Mouse (Mus musculus) midbrain, embryonic 12.5 days (tissue): ENCODE results near the gene Acsl1. TPM values are rescaled to one million over a fixed set of nuclear protein-coding genes. Genes with fewer than 3 reads are reported as not detected.
"Not testable (repeated sequence)": the region's sequence is repeated elsewhere in the genome, so short reads cannot be mapped to it uniquely, and the experiment has no call there.

Experiments used
- ATAC-seq: fragments of 200-750 bp; cut with Nextera tagmentation; 2 replicates; pipeline ENCODE4 v1.8.0; 2017; ENCODE audit warnings: low read depth, moderate TSS enrichment, moderate library complexity; ENCODE audit not compliant: low FRiP score
- H3K27ac ChIP-seq: fragments of 300-500 bp; sonication (generic); replicated peaks from 2 replicates; pipeline ENCODE4 v1.5.1; 2016; ENCODE audit warnings: mild to moderate bottlenecking
- H3K27me3 ChIP-seq: fragments of 300-500 bp; sonication (generic); 2 replicates; pipeline ENCODE4 v1.6.1; 2016; ENCODE audit warnings: mild to moderate bottlenecking
- H3K36me3 ChIP-seq: fragments of 300-500 bp; sonication (generic); 2 replicates; pipeline ENCODE4 v1.6.1; 2016
- H3K4me1 ChIP-seq: fragments of 300-500 bp; sonication (generic); 2 replicates; pipeline ENCODE4 v1.6.1; 2016
- H3K4me2 ChIP-seq: fragments of 300-500 bp; sonication (generic); replicated peaks from 2 replicates; pipeline ENCODE4 v1.6.1; 2016; ENCODE audit warnings: mild to moderate bottlenecking, moderate library complexity
- H3K4me3 ChIP-seq: fragments of 300-500 bp; sonication (generic); 2 replicates; pipeline ENCODE4 v1.5.1; 2016; ENCODE audit warnings: mild to moderate bottlenecking
- H3K9ac ChIP-seq: fragments of 300-500 bp; sonication (generic); replicated peaks from 2 replicates; pipeline ENCODE4 v1.6.1; 2016; ENCODE audit warnings: mild to moderate bottlenecking, moderate library complexity
- H3K9me3 ChIP-seq: fragments of 300-500 bp; sonication (generic); 2 replicates; pipeline ENCODE4 v1.6.1; 2016; ENCODE audit warnings: mild to moderate bottlenecking
- WGBS: fragments of 180-500 bp; shearing (Covaris S2); methylation state at CpG from one replicate; pipeline ENCODE4 v1.1.7; 2016; 5-methylcytosine and 5-hydroxymethylcytosine counted together
- polyA plus RNA-seq: library from polyadenylated mRNA; unstranded; fragments of >200 nt; fragmentation: Nextera tagmentation; extraction: Ambion mirVana; gene quantifications from 2 replicates; pipeline ENCODE4 v1.2.1, GENCODE M21; 2016

Acsl1 gene
- polyA plus RNA-seq, 1 experiment from 2014 or later, result 7.8 TPM

DNA sequence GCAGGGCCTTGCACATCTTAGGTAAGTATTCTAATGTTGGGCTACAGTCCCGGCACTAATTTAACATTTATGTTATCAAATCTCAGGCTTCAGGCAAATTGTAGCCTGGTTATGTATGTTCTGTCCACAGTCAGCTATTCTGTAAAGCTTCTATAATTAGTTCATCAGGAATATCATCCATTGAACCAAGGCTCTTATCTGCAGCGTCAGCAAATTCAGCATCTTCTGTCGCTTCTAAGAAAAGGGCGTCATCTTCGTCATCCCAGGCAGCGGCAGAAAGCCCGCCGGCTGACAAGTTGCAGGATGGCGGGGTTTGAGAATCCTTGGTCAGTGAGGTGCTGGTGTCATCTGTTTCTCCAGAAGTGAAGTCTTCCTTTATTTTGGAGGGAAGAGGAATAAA lies 108.0 kb downstream of the Acsl1 start:
- H3K36me3 ChIP-seq, result peaks cover 43% of the 10 kb centered on the region
- no peak overlapping the region for H3K4me3 ChIP-seq
- H3K9me3 ChIP-seq, result no peaks in the 10 kb centered on the region
- H3K4me2 ChIP-seq, result no peak overlapping the region
- 94% methylated on average over 9 of the region's 9 CpGs for WGBS
- no peaks in the 10 kb centered on the region for H3K4me1 ChIP-seq
- no peak overlapping the region for H3K27ac ChIP-seq
- no peak overlapping the region for H3K9ac ChIP-seq
- no peaks in the 10 kb centered on the region for H3K27me3 ChIP-seq
- ATAC-seq, result no peak

DNA sequence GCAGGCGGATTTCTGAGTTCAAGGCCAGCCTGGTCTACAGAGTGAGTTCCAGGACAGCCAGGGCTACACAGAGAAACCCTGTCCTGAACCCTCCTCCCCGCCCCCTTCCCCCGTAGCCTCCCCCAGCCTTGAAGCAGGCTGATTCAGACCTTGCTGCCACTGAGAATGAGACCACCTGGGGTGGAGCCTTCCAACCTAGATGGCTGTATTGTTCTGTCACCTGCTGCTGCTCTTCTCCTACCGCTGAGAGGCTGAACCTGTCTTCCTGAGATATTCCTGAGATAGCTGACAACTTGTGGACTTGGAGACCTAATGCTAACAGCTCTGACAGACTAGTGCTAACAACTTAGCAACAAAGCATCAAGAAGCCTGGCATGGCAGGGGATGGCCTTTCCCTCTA lies 113.5 kb downstream of the Acsl1 start:
- not testable (repeated sequence) for H3K36me3 ChIP-seq, H3K27me3 ChIP-seq, H3K27ac ChIP-seq, H3K4me2 ChIP-seq, H3K4me3 ChIP-seq, H3K9me3 ChIP-seq, ATAC-seq, H3K4me1 ChIP-seq, H3K9ac ChIP-seq
- WGBS, result 42% methylated on average over 4 of the region's 4 CpGs

DNA sequence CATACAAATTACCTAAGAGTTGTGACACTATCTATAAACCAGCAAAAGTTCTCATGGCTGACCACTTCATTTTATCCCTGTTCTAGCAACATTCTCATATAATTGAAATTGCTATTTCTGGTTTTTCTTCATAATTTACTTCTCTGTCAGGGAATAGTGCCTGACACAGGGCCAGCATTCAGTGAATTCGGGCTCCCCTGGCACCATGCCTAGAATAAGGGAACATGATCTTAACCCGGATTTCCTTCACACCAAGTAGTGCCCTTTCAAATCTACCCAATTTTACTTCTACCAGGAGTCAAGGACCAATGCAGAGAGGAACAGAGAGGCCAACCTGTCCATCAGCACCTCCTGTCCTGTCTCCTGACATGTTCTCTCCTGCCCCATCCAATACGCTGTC lies 114.7 kb downstream of the Acsl1 start:
- Histone ChIP-seq H3K4me3 (no peak overlapping the region), H3K36me3 (no peaks in the 10 kb centered on the region), H3K27me3 (no peaks in the 10 kb centered on the region), H3K27ac (no peak overlapping the region), H3K9me3 (no peaks in the 10 kb centered on the region), H3K9ac (no peak overlapping the region), H3K4me2 (no peak overlapping the region), H3K4me1 (no peaks in the 10 kb centered on the region)
- no peak for ATAC-seq
- WGBS, result 88% methylated on average over 3 of the region's 3 CpGs

Other genes with a start within 250 kb of the Acsl1 start
- gene Helt, start 176.4 kb upstream of the Acsl1 start, polyA plus RNA-seq, result 38.6 and 58.0 TPM in 2 replicates
- gene Cenpu, start 81.0 kb downstream of the Acsl1 start, polyA plus RNA-seq, result 22.2 and 28.0 TPM in 2 replicates
- gene Primpol, start 146.2 kb downstream of the Acsl1 start, polyA plus RNA-seq, result 9.7 and 13.4 TPM in 2 replicates
- 166 and 168 TPM in 2 replicates for gene Casp3, start 146.3 kb downstream of the Acsl1 start, polyA plus RNA-seq